In the genomic region with DNA sequence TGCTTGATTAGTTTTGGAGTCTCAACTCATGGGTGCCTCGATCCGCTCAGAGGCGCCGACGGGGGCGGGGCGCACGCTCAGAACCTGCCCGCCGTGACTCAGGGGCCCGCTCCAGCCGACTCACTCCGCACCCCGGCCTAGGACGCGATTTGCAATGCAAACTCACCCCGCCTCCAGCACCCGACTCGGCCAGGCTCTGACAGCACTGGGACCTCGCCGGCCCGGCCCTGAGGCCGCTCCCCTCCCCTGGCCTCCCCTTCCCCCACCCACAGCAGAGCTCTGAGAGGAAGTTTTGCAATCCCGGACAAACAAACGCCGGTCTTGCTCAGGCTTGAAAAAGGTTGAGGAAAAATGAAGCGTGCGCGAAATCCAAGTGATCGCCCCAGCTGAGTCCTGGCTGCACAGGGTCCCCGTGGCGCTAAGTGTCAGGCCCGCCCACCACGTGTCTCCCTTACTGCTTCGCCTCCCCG, we compare ENCODE assay signal across 8 mouse cellular contexts. TPM values are rescaled to one million over a fixed set of nuclear protein-coding genes. Genes with fewer than 3 reads are reported as not detected.
DNase-seq lines count a peak whose midpoint lies in the region; ATAC-seq lines count a peak whose summit lies in the region.

No protein-coding gene starts in this region.

- ATAC-seq in kidney, embryonic 16.5 days (ENCODE audit: low FRiP score, low TSS enrichment) = peak; percentile 71

- WGBS in kidney, embryonic 16.5 days = under 1% methylated on average over 36 of the region's 36 CpGs

- peak; percentile 33 to 47 for DNase-seq in heart, adult 18-20 months
- DNase-seq in heart, adult 8-10 months (ENCODE audit: low spot score) = no peak
- peak; percentile 79 for DNase-seq in adrenal gland, postnatal 25 days
- peak; percentile 31 for DNase-seq in gastrocnemius, postnatal 25 days
- DNase-seq in lung, postnatal 36 days = peak; percentile 54
- peak; percentile 71 to 82 for DNase-seq in urinary bladder, adult 18-20 months (ENCODE audit: low spot score in 2 of 2)
- DNase-seq in cerebellum, adult 9-11 months = no peak

- H3K9me3 ChIP-seq in kidney, embryonic 16.5 days (ENCODE audit: low read length) = no peaks in the 10 kb centered on the region

- H3K4me3 ChIP-seq in kidney, embryonic 16.5 days (ENCODE audit: low read length) = peak overlapping the region; percentile 54

- no peaks in the 10 kb centered on the region for H3K36me3 ChIP-seq in kidney, embryonic 16.5 days (ENCODE audit: insufficient read depth, low read length)

- H3K27ac ChIP-seq in kidney, embryonic 16.5 days (ENCODE audit: low read length) = no peak overlapping the region

- H3K4me2 ChIP-seq in kidney, embryonic 16.5 days (replicated peaks; ENCODE audit: low read depth, low read length) = peak overlapping the region; percentile 94

- H3K27me3 ChIP-seq in kidney, embryonic 16.5 days (ENCODE audit: insufficient read depth, low read length) = peaks cover 67% of the 10 kb centered on the region

- peak overlapping the region; percentile 28 for H3K9ac ChIP-seq in kidney, embryonic 16.5 days (replicated peaks; ENCODE audit: low read length)

- peaks cover 25% of the 10 kb centered on the region for H3K4me1 ChIP-seq in kidney, embryonic 16.5 days (ENCODE audit: insufficient read depth, low read length)

RNA-seq across cellular contexts. Expression of gene Ascl2, which starts 1.6 kb away (rescaled TPM):
- total RNA-seq in heart, adult 18-20 months (2021) = not detected
- not detected for total RNA-seq in heart, adult 8-10 months (2022)
- 0.33 and 0.95 TPM in 2 replicates for total RNA-seq in adrenal gland, postnatal 25 days (2021)
- total RNA-seq in gastrocnemius, postnatal 25 days (2021) = not detected
- 0.75 and 1.3 TPM in 2 replicates for polyA plus RNA-seq in kidney, embryonic 16.5 days (2015; fragmentation: Nextera tagmentation; extraction: Ambion mirVana)

RNA-seq across cellular contexts. Expression of gene Th, which starts 36.5 kb away (rescaled TPM):
- not detected for total RNA-seq in heart, adult 18-20 months (2021)
- not detected for total RNA-seq in heart, adult 8-10 months (2022)
- total RNA-seq in adrenal gland, postnatal 25 days (2021) = 517 and 537 TPM in 2 replicates
- 1 to 10 TPM in 1 of 2 experiments, not detected in 1; 2.2 TPM for total RNA-seq in gastrocnemius, postnatal 25 days (2021)
- polyA plus RNA-seq in kidney, embryonic 16.5 days (2015; fragmentation: Nextera tagmentation; extraction: Ambion mirVana) = 6.5 and 14.0 TPM in 2 replicates

RNA-seq across cellular contexts. Expression of gene Tspan32, which starts 37.4 kb away (rescaled TPM):
- 1 to 10 TPM in 1 of 2 experiments, under 1 TPM in 1; 0.69 to 2.6 TPM for total RNA-seq in heart, adult 18-20 months (2021)
- 1 to 10 TPM in 1 of 4 experiments, under 1 TPM in 3; 0.27 to 2.8 (median 0.52) TPM for total RNA-seq in heart, adult 8-10 months (2022)
- 0.21 TPM in 1 of 2 replicates, not detected in the other for total RNA-seq in adrenal gland, postnatal 25 days (2021)
- total RNA-seq in gastrocnemius, postnatal 25 days (2021) = under 1 TPM; 0.23 to 0.27 TPM
- 1.5 and 1.6 TPM in 2 replicates for polyA plus RNA-seq in kidney, embryonic 16.5 days (2015; fragmentation: Nextera tagmentation; extraction: Ambion mirVana)

Comparison
In these comparisons a context has a peak if more than half of its experiments do, and no peak if none do; other contexts are left out.
1. DNase-seq: peak in heart, adult 18-20 months (2 of 2), adrenal gland, postnatal 25 days (single experiment), gastrocnemius, postnatal 25 days (single experiment), lung, postnatal 36 days (single experiment) and urinary bladder, adult 18-20 months (2 of 2); none in heart, adult 8-10 months (single experiment) and cerebellum, adult 9-11 months (single experiment).
2. RNA of gene Th, which starts 36.5 kb away (total RNA-seq): 517 to 537 TPM in adrenal gland, postnatal 25 days; 2.2 TPM in gastrocnemius, postnatal 25 days, not detected in heart, adult 18-20 months and not detected in heart, adult 8-10 months; every median in the first group is over 100 times any median in the second.